Mouse (Mus musculus) kidney, postnatal 0 days (tissue): ENCODE results near the gene Foxl2. TPM values are rescaled to one million over a fixed set of nuclear protein-coding genes. Genes with fewer than 3 reads are reported as not detected.

Source experiments
- ATAC-seq: fragments of 200-750 bp; cut with Nextera tagmentation; replicated peaks from 2 replicates; pipeline ENCODE4 v1.8.0; 2017; ENCODE audit warnings: low read depth, moderate number of reproducible peaks, moderate TSS enrichment, moderate library complexity; ENCODE audit not compliant: low FRiP score
- DNase-seq: peaks from one replicate; pipeline ENCODE4 v3.0.0-alpha.2; 2016; ENCODE audit warnings: low spot score
- H3K27ac ChIP-seq: fragments of 300-500 bp; sonication (generic); 2 replicates; pipeline ENCODE4 v1.5.1; 2014; ENCODE audit warnings: mild to moderate bottlenecking
- H3K27me3 ChIP-seq: fragments of 300-500 bp; sonication (generic); 2 replicates; pipeline ENCODE4 v1.6.1; 2014; ENCODE audit warnings: low read length, mixed read lengths; ENCODE audit not compliant: insufficient read depth
- H3K36me3 ChIP-seq: fragments of 300-500 bp; sonication (generic); 2 replicates; pipeline ENCODE4 v1.6.1; 2014; ENCODE audit warnings: low read length, mixed read lengths; ENCODE audit not compliant: insufficient read depth
- H3K4me1 ChIP-seq: fragments of 300-500 bp; sonication (generic); replicated peaks from 2 replicates; pipeline ENCODE4 v1.6.1; 2014; ENCODE audit warnings: antibody characterized with exemption, low read length, mixed read lengths; ENCODE audit not compliant: insufficient read depth
- H3K4me2 ChIP-seq: fragments of 300-500 bp; sonication (generic); 2 replicates; pipeline ENCODE4 v1.6.1; 2014; ENCODE audit warnings: mild to moderate bottlenecking, low read length, moderate library complexity, mixed read lengths
- H3K4me3 ChIP-seq: fragments of 300-500 bp; sonication (generic); replicated peaks from 2 replicates; pipeline ENCODE4 v1.5.1; 2014; ENCODE audit warnings: low read depth, low read length
- H3K9ac ChIP-seq: fragments of 300-500 bp; sonication (generic); 2 replicates; pipeline ENCODE4 v1.6.1; 2014; ENCODE audit warnings: low read depth, low read length
- H3K9me3 ChIP-seq: fragments of 300-500 bp; sonication (generic); replicated peaks from 2 replicates; pipeline ENCODE4 v1.6.1; 2016; ENCODE audit warnings: low read length, inconsistent platforms, mixed read lengths
- CTCF ChIP-seq: IDR thresholded peaks from 2 replicates; pipeline ENCODE4 v1.5.1; 2016; ENCODE audit warnings: antibody characterized with exemption, low read depth, mild to moderate bottlenecking, moderate library complexity
- WGBS: fragments of 180-500 bp; shearing (Covaris S2); extraction: QIAGEN DNeasy Blood & Tissue Kit; methylation state at CpG from one replicate; pipeline ENCODE4 v1.1.7; 2014; 5-methylcytosine and 5-hydroxymethylcytosine counted together
- polyA plus RNA-seq: library from polyadenylated mRNA; unstranded; fragments of >200 nt; fragmentation: Nextera tagmentation; extraction: Ambion mirVana; gene quantifications from 2 replicates; pipeline ENCODE4 v1.2.1, GENCODE M21; 2015

Gene Foxl2
- polyA plus RNA-seq, 1 experiment from 2014 or later = not detected

DNA sequence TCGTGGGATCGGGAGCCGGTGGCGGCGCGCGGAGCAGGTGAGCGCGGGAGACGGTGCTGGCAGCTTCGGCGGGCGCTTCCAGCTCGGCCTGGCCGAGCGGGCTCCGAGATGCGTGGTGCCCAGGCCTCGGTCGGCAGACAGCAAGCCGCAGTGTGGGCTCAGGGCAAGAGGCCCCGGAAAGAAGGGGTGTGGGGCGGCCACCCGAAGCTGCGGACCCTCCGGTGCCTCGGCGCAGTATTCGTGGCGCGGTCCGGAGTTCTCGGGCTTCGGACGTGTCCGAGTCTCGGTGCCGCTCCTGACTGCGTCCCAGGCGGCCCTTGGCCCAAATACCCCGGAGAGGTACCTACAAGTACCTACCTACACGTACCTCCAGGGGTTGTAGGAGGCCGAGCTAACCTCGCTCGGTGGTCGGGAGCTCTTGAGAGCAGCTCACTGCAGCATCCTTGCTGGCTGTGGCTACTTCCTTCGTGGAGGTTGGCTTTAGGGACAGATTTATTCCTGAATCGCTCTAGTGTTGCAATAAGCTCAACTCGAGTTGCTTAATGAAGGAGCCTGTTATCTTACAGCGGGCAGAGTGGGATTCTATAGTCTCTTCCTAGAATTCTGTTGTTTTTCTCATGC is 31.5 kb downstream of the Foxl2 start:
- Histone ChIP-seq H3K36me3 (no peaks in the 10 kb centered on the region), H3K4me1 (peaks cover 5% of the 10 kb centered on the region), H3K4me3 (peak overlapping the region; percentile 80), H3K27ac (no peak overlapping the region), H3K4me2 (peak overlapping the region; percentile 96), H3K27me3 (no peaks in the 10 kb centered on the region), H3K9me3 (no peaks in the 10 kb centered on the region), H3K9ac (peak overlapping the region; percentile 81)
- TF ChIP-seq CTCF = no peak
- ATAC-seq (peak; percentile 50), DNase-seq (peak; percentile 41)
- under 1% methylated on average over 46 of the region's 50 CpGs for WGBS

DNA sequence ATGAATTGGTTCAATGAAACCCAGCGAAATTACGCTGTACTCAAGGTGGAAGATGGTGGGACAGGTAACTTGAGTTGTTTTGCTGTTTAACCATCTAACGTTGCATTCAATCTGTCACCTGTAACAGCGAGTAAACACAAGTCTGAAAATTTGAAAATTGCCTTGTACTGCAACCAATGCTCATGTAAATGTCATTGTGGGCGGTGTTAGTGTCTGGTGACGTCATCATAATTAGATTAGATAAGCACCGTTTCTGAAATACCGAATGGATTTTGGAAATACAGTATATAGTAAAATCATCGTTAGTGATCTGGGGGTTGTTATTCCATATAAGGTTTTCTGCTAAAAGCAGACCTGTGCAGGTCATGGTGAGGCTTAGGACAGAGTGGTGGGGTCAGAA is 32.0 kb downstream of the Foxl2 start:
- H3K27ac ChIP-seq = no peak overlapping the region
- WGBS = 51% methylated on average over 9 of the region's 9 CpGs
- H3K4me2 ChIP-seq = peak overlapping the region; percentile 96
- no peaks in the 10 kb centered on the region for H3K9me3 ChIP-seq
- H3K4me3 ChIP-seq = peak overlapping the region; percentile 80
- H3K4me1 ChIP-seq = peaks cover 5% of the 10 kb centered on the region
- H3K36me3 ChIP-seq = no peaks in the 10 kb centered on the region
- H3K9ac ChIP-seq = peak overlapping the region; percentile 81; the same call in 1 of the 2 replicates
- ATAC-seq (no peak), DNase-seq (no peak)
- no peaks in the 10 kb centered on the region for H3K27me3 ChIP-seq
- TF ChIP-seq CTCF = no peak

DNA sequence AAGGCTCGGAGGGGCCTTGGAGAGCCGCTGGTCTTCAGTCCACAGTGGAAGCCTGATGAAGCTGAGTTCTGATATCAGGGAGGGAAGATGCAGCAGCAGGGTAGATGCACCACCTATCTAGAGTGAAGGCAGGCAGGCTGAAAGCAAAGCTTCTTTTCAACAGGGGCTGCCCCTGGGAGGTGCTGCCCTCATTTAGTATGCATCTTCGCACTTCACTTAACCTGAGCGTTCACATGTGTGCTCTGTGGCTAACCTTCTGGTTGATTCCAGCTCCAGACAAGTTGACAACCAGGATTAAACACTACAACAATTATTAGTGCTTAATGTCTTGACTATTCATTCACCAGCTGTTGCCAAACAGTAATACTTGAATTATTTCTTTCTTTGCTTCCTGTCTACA is 39.0 kb downstream of the Foxl2 start:
- Histone ChIP-seq H3K27ac (no peak overlapping the region), H3K9ac (no peak overlapping the region), H3K4me1 (no peaks in the 10 kb centered on the region), H3K36me3 (no peaks in the 10 kb centered on the region), H3K4me3 (no peak overlapping the region), H3K9me3 (no peaks in the 10 kb centered on the region), H3K4me2 (no peak overlapping the region), H3K27me3 (no peaks in the 10 kb centered on the region)
- no peak for TF ChIP-seq CTCF
- ATAC-seq = no peak
- DNase-seq = no peak
- WGBS = 78% methylated on average over 4 of the region's 4 CpGs

DNA sequence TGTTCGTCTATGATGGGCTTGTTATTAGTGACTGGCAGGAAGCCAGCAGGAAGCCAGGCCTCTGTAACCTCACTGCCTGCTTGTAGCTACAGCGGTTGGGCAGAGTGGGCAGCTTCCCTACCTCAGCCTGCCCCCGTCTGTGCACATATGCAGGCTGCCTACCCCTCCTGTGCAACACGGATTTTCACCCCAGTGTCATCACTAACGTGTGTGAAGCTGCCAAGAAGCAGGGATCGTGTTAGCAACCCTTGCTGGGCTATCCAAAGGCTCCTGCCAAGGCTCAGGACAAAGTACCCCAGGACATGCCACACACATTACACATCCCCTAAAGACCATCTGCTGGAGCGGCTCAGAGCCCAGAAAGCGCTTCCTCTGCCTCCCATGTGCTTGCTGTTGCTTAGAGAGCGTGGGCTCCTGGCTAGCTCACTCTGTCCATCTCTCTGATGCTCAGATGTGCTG is 44.8 kb downstream of the Foxl2 start:
- Histone ChIP-seq H3K4me1 (no peaks in the 10 kb centered on the region), H3K9me3 (no peaks in the 10 kb centered on the region), H3K36me3 (0 out of 2 replicates have a peak, but pooled peaks cover 10% of the 10 kb centered on the region), H3K4me2 (no peak overlapping the region), H3K27ac (no peak overlapping the region), H3K4me3 (no peak overlapping the region), H3K27me3 (no peaks in the 10 kb centered on the region), H3K9ac (no peak overlapping the region)
- ATAC-seq (no peak), DNase-seq (no peak)
- 70% methylated on average over 9 of the region's 9 CpGs for WGBS
- TF ChIP-seq CTCF = no peak

DNA sequence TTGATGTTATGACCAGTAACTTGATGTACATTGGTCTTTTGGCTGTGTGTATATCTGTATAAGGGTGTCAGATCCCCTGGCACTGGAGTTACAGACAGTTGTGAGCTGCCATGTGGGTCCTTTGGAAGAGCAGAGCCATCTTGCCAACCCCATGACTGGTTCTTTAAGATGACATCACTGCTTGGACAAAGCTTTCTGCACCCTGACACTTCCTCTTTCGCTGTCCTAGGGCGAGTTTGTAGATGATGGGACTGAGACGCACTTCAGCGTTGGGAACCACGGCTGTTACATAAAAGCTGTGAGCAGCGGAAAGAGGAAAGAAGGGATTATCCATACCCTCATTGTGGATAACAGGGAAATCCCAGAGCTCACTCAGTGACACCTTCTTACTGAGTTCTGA is 46.2 kb downstream of the Foxl2 start:
- Histone ChIP-seq H3K9ac (no peak overlapping the region), H3K36me3 (0 out of 2 replicates have a peak, but pooled peaks cover 10% of the 10 kb centered on the region), H3K4me3 (no peak overlapping the region), H3K27ac (no peak overlapping the region), H3K27me3 (no peaks in the 10 kb centered on the region), H3K9me3 (no peaks in the 10 kb centered on the region), H3K4me2 (no peak overlapping the region), H3K4me1 (no peaks in the 10 kb centered on the region)
- no peak for ATAC-seq
- no peak for TF ChIP-seq CTCF
- no peak for DNase-seq
- WGBS = 94% methylated on average over 6 of the region's 6 CpGs

Other genes with a start within 250 kb of the Foxl2 start
- gene Prr23a1, start 112.8 kb upstream of the Foxl2 start, polyA plus RNA-seq = not detected in 2 replicates
- not detected in 2 replicates for gene Prr23a2, start 98.8 kb upstream of the Foxl2 start, polyA plus RNA-seq
- not detected in 2 replicates for gene Prr23a3, start 90.5 kb upstream of the Foxl2 start, polyA plus RNA-seq
- not detected in 2 replicates for gene 7420426K07Rik, start 52.2 kb upstream of the Foxl2 start, polyA plus RNA-seq
- gene Faim, start 31.1 kb downstream of the Foxl2 start, polyA plus RNA-seq = 59.1 and 61.3 TPM in 2 replicates
- gene Gm1123, start 80.4 kb downstream of the Foxl2 start, polyA plus RNA-seq = 0.71 and 0.76 TPM in 2 replicates
- 1.3 and 1.9 TPM in 2 replicates for gene Pik3cb, start 185.3 kb downstream of the Foxl2 start, polyA plus RNA-seq